Mouse (Mus musculus): ENCODE data around the gene Kif17. TPM values are rescaled to one million over a fixed set of nuclear protein-coding genes. Genes with fewer than 3 reads are reported as not detected.

Gene Kif17
- polyA plus RNA-seq, 1 experiment, result 0.48 TPM

DNA sequence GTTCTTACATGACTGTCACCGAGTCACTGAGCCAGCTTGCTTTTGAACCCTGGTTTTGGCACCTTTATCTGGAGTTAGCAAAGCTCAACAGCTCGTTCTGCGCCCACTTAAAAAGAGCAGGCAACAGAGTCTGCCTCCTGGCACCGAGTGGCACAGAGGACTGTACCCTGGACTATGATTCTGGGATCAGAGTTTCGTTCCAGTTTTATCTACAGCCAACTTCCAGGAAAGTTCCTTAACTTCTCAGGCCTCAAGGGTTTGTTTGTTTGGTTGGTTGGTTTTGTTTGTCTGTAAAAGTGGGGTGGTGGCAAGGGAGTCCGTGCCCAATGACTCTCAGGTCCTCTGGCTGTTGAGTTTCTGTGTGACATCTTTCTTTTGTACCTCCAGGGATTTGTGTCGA, 98.5 kb downstream of the Kif17 start:
- Histone ChIP-seq H3K27ac (ENCODE audit: insufficient read depth, low read depth, low read length) (peak overlapping the region; percentile 65), H3K27me3 (replicated peaks; ENCODE audit: control insufficient read depth, insufficient read depth, low read length) (no peaks in the 10 kb centered on the region), H3K4me3 (ENCODE audit: insufficient read depth, low read depth, low read length) (no peak overlapping the region), H3K4me1 (ENCODE audit: control insufficient read depth, insufficient read depth, low read length) (peaks cover 27% of the 10 kb centered on the region; the same call in 1 of the 2 replicates), H3K36me3 (ENCODE audit: control insufficient read depth, insufficient read depth, low read length) (no peaks in the 10 kb centered on the region)
- peak; percentile 92 for DNase-seq
- TF ChIP-seq POLR2A (IDR thresholded peaks at IDR 0.05; ENCODE audit: low read depth, low read length) (no peak), CTCF (conservative IDR thresholded peaks at IDR 0.05; ENCODE audit: insufficient read depth, insufficient read length, low read depth, low read length) (no peak)
- WGBS, result 57% methylated on average over 7 of the region's 7 CpGs

Other genes starting within 250 kb of the Kif17 start
- 53.1 and 59.5 TPM in 2 replicates for gene Hp1bp3, start 34.1 kb upstream of the Kif17 start, polyA plus RNA-seq (2012; rRNA removed)
- gene Sh2d5, start within 50 bp of the Kif17 start, polyA plus RNA-seq (2012; rRNA removed), result 0.23 and 0.29 TPM in 2 replicates
- gene Ddost, start 54.3 kb downstream of the Kif17 start, polyA plus RNA-seq (2012; rRNA removed), result 157 and 169 TPM in 2 replicates
- gene Pink1, start 75.9 kb downstream of the Kif17 start, polyA plus RNA-seq (2012; rRNA removed), result 226 and 272 TPM in 2 replicates
- 394 and 454 TPM in 2 replicates for gene Cda, start 117.6 kb downstream of the Kif17 start, polyA plus RNA-seq (2012; rRNA removed)
- not detected in 2 replicates for gene Fam43b, start 146.1 kb downstream of the Kif17 start, polyA plus RNA-seq (2012; rRNA removed)
- gene Mul1, start 184.2 kb downstream of the Kif17 start, polyA plus RNA-seq (2012; rRNA removed), result 31.3 and 31.8 TPM in 2 replicates
- 39.6 and 40.1 TPM in 2 replicates for gene Camk2n1, start 203.9 kb downstream of the Kif17 start, polyA plus RNA-seq (2012; rRNA removed)